Mouse (Mus musculus) monocyte, adult 2 months (primary cell): ENCODE data around the gene Acaca.
"Not testable (repeated sequence)": the region's sequence is repeated elsewhere in the genome, so short reads cannot be mapped to it uniquely, and the experiment has no call there.

Experiments used
- DNase-seq, 2 experiments: peaks; one replicate each; pipeline ENCODE4 v3.0.0; 2022; ENCODE audit warnings: low spot score in 2 of 2, low read depth in 1 of 2

The Acaca gene

DNA sequence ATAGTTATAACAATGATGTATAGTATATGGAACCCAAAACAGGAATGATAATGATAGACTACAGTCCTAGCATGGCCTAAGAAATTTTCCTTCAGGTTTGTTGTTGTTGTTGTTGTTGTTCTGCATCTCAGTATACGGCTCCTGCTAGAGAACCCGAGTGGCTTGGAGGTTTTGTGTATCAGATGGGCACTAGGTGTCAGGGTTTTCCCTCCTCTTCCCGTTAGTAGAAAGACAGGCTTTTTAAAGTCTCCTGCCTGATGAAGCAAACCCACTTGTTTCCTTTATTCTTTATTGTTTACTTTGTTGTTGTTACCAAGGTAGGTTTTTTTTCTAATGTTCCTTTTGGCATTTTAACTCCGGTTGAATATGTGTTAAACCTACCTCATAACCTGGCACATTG is 197.6 kb downstream of the Acaca start:
- no peak for DNase-seq

DNA sequence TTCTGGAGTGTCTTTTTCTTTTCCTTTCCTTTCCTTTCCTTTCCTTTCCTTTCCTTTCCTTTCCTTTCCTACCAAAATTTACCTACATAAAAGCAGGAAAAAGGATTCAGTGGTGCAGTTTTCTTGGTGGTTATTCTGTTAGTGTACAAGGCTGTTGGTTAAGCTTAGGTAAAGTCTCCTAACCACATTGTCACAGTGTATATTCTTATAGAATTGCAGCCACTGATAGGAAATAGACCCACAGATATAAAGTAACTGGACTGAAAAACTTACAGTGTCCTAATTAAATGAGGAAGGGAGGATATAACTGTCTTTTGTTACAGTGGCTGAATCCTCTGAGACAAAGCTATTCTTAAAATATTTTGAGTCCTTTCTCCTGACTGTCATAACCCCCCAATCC is 202.9 kb downstream of the Acaca start:
- no peak for DNase-seq

DNA sequence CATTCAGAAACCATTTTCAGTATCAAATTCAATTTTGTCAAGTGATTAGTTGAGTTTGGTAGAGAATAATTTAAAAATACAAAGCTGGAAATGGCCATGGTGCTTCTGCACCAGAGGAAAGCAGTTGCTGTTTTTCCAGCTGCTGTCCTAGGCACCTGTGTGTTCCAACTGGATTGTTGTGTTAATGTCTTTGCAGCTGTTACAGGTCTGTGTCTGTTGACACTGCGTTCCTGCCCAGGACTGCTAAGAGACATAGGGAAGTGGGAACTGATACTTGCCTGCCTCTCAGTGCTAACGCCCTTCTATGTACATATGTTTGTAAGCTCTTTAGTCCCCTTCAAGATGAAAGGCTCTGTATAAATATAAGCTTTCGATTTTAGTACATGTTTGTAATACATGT is 203.4 kb downstream of the Acaca start:
- DNase-seq = no peak

DNA sequence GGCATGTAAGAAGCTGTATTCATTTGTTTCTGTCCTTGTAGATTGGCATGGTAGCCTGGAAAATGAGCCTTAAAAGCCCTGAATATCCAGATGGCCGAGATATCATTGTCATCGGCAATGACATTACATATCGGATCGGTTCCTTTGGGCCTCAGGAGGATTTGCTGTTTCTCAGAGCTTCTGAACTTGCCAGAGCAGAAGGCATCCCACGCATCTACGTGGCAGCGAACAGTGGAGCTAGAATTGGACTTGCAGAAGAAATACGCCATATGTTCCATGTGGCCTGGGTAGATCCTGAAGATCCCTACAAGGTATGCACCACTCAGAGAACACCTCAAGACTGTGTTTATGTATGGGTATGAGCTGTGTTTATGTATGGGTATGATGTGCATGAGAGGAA is 208.8 kb downstream of the Acaca start:
- not testable (repeated sequence) for DNase-seq

DNA sequence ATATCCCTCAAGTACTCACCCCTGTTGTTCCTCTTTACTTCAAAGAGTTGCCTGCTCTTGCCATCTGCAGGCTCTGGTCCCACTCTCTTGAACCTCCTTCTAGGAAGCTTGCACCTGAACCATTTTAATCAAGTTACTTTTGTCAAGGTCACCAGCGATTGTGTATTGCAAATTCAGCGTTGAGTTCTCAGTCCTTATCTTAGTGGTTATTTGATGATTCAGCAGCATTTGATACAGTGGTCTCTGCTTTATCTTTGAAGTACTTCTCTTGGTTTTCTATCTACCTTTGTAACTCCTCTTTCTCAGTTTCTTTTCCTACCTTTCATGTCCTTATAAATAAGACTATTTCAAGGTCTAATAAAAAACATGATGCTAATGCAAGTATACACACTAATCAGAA is 211.2 kb downstream of the Acaca start:
- no peak for DNase-seq

DNA sequence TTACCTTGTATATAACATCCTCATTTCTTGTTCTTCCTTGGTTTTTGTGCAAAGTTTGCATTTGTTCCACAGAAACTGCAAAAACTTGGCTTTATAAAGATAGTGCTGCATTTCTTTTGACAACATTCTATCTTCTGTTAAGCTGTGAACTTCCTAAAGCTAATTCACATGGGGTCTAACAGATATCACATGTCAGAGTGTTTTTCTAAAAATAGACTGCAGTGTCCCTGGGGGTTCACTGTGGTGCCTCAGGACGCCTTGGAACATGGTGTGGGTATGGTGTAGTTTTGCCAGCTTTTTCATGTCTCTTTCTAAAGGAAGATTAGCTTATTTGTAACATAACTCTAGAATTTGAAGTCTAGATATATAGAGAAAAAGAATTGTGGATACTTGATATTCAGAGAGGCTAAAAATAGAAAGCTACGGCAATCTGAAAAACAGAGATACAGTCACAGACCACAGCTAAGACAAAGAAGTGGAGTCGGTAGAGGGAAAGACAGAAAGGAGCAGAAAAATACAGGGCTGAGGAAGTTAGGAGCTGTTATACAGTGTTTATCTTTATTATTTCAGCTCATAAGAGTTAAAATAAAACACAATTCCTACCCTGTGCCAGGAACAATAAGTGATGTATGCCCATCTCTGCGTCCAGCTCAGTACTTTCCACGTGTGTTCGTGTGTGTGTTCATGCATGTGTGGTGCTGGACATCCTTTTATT is 215.2 kb downstream of the Acaca start:
- DNase-seq = no peak

DNA sequence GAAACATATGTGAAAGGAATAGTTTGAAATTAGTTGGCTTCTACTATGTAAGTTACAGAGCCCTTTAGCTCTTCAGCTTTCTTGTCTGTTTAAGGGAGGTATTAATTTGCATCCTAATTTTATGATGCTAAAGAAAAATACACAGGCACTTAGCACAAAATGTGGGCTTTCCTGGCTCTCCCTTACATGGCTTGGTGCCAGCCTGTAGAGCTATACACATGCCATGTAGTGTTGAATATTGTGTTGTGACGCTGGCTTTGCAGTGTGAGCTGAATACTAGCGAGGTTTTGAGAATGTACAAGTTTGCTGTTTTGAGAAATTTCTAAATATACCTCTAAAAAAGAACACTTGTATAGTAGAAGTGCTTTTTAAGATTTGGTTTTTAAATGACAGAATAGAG is 218.3 kb downstream of the Acaca start:
- DNase-seq = no peak

DNA sequence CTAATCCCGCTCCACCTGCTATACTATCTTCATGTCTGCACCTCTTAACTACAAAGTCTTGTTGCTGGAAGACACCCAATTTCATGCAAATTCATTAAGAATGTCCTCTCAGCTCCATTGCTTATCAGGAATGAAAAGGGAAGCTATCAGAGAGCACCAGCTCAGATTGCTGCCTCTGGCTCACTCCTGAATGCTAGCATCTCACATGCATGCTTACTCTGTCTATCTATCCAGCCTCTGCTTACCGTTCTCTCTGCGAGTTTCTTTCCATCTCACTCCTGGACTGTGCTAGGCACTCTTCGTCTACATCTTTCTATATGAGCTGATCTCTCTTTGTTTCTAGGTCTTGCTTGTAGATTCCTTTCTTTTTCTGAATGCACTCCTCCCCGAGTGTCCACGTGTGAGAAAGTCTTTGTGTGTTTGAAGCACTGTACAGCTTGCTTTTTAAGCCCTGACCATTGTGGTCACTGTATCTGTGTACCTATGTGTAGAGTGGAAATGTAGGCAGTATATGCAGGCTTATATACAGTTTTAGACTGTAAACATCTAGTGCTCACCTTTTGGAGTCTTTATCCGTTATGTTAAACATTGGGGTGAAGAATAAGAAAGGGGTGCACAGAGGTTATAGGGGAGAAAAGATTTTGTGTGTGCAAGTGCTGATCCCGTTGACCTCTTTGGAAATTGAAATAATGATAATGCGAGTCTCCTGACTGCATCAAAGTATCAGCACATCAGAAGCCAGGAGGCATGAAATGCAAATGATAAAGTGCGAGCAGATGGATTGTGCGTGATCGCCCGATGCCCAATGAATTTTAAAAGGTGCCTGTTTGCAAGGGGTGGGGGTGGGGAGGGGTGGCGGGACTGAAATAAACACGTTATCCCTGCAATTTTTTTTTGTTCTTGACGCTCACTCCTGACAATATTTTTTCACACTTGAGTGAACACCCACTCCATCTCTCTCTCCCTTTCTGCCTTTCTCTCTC is 219.7 kb downstream of the Acaca start:
- DNase-seq = no peak

DNA sequence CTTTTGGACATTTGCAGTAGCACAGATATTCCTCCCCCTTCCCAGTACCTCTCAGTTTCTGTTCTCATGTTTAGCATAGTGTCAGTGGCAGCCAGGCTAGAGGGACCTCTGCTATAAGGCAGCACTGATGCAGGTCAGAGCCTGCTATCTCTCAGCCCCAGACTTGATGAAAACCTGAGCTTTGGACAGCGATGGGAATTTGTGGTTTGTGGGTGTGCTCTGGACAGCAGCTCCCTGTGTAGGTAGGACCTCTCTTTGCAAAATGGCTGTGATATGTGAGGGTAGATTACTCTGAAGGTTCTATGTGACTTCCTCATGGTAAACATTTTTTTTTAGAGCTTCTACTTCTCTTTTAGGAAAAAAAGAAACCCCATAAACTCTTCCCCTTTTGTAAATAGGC is 221.7 kb downstream of the Acaca start:
- peak; percentile 0 to 14 for DNase-seq

DNA sequence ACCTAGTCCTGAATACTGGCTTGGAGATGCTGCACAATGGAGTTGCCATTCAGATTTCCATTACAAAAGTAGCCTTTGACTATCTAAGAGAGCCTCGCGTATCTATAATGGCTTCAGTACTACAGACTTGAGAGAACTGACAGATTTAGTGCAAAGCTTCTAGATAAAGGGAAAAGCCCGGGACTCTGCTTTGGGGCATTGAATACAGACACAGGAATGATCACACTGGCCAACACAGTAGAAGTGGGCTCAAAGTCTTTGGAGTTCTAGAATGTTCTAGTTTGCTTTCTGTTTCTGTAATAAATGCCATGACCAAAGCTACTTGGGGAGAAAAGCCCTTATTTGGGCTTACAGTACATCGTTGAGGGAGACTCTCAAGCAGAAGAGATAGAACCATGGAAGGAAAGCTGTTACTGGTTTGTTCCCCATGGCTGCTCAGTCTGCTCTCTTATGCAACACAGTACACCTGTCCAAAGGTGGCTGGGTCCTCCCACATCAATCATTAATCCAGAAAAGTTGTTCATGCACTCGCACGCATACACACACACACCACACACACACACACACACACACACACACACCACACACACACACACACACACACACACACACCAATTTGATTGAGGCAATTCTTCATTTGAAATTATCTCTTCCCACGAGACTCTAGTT is 223.7 kb downstream of the Acaca start:
- DNase-seq = no peak

DNA sequence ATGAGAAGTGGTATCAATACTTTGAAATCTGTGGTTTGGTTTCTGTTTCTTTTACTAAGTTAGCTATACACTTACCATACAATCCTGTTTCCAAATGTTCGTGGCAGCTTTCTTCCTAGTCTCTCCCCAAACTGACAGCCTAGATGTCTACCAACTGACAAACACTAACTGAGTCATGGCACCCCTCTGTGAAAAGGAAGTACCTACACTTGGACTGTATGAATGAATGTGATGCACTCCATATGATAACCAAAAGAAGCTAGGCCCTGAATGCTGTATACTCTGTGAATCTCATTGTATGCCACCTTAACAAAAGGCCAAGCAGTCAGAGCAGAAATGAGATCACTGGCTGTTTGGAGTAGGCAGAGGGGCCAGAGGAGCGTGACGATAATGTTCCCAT is 227.8 kb downstream of the Acaca start:
- DNase-seq = no peak

DNA sequence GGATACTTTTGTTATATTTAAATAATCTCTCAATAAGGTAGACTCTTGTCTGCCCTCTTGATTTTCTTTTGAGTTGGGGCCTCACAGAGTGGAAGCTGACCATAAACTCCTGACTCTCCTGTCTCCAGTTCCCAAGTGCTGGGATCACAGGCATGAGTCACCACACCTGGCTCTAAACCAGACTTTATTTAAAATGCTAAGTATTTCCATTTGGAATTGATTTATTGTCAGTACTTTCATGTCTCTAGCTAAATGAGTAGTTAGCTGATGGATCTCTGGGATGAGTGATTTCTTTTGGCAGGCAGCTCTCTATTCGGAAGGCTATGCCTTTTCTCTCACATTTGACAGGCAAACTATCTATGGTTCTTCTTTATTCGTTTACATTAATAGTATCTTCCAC is 228.3 kb downstream of the Acaca start:
- no peak for DNase-seq

DNA sequence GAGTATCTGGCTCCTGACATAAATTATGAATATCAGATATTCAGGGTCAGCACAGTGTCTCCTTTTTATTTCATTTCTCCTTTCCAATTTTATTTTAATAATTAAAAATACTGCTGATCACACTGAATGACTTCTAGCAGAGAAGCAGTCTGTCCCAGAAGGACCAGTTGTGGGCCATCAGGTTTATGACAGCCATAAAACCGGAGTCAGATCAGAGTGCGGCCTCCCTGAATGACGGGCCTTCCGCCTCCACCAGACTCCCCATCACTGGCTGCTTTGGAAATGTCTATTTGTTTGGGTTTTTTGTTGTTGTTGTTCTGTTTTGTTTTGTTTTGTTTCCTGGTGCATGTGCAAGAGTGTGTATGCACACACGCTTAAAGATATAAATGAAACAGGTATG is 232.1 kb downstream of the Acaca start:
- DNase-seq = no peak

DNA sequence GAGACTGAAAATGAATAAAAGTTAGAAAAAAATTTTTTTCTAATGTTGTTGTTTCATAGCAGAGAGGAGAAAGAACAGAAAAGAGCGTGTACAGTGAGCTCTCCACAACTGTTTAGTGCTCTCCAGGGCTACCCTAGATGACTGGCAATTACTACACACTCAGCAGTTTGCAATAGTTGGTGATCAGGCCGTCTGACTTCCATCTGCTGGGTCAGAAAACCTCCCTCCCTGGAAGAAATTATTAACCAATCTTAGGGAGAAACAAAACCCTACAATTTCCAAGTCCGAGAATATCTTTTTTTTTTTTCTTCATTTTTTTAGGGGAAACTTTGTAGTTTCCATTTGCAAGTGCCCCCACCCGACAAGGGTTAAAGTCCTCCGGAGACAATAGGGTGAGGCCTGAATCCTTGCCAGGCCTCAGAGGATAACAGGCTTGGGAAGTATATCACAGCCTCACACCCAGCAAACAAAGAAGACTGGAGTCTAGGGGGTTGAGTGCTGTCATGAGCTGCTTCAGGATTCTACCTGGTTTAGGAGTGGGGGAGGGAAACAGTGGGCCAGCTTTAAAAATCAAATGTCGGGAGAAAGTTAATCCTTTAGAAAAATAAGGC is 233.3 kb downstream of the Acaca start:
- DNase-seq = no peak

DNA sequence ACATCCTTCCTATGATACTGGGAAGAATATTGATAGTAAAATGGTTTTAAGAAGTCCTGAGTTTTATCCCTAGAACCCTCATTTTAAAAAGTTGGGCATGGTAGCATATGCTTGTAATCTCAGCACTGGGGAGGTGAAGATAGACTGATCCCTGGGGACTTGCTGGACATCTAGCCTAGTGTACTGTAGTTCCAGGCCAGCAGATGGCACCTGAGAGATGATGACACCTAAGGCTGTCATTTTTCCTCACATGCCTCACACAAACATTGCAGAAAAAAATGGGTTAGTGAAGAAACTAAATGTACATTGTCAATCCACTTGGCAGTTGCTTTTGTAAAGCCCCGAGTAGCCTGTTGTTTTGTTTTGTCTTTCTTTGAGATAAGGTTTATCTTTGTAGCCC is 235.8 kb downstream of the Acaca start:
- no peak for DNase-seq

DNA sequence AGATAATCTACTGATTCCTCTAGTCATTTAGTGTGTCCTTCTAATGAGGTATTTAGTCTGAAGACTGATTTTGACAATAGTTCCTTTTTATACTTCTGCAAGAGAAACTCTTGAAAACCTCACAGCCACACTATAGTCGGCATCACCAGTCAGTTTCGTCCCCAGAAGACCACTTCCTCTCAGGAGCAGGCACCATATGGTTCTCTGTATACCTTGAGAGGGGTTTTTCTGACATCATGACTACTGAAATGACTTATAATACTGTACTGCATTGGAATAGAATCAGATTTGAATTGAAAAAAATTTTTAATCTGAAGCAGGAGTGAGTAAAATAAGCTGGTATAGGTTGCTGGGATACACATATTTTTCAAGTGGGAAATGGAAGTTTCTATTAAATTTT is 239.4 kb downstream of the Acaca start:
- DNase-seq = no peak

DNA sequence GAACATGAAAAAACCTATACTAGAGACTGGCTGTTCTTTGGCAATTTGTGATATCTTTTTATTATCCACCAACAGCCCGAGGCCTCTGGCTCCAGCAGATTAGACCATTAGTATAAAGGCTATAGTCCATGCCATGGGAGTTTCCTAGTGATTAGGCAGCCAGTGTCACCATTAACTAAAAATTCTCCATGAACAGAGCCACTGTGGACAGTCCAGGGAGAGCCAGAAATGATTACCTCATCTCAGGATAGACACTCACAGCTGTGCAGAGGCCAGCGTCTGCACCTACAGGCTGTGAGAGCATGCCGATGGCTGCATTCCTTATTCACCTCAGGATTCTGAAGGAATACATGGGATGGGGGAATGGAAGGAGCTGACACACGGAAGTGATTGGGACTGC is 243.7 kb downstream of the Acaca start:
- DNase-seq = no peak

DNA sequence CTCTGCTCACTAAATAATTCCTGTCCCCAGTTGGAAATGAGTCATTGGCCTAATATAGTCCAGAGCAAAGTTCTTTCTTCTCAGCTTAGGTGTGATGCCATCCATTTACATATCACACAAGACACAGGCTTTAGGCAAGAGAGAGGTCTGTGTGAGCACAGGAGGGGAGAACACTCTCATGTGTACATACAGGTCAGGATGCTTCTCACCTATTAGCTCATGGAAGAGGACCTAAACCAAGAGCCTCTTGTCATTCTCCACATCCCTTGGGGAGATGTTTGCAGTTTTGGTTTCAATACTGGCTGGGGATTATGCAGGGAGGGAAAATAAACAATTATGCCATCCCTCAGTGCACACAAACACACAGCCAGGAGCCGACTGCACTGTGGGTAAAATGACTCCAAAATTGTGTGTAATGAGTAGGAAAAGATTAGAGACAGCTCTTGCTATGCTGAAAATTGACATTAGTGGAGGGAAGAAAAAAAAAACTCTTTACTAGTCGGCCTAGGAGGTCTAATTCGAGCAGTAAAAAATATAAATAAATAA is 246.6 kb downstream of the Acaca start:
- DNase-seq = no peak

DNA sequence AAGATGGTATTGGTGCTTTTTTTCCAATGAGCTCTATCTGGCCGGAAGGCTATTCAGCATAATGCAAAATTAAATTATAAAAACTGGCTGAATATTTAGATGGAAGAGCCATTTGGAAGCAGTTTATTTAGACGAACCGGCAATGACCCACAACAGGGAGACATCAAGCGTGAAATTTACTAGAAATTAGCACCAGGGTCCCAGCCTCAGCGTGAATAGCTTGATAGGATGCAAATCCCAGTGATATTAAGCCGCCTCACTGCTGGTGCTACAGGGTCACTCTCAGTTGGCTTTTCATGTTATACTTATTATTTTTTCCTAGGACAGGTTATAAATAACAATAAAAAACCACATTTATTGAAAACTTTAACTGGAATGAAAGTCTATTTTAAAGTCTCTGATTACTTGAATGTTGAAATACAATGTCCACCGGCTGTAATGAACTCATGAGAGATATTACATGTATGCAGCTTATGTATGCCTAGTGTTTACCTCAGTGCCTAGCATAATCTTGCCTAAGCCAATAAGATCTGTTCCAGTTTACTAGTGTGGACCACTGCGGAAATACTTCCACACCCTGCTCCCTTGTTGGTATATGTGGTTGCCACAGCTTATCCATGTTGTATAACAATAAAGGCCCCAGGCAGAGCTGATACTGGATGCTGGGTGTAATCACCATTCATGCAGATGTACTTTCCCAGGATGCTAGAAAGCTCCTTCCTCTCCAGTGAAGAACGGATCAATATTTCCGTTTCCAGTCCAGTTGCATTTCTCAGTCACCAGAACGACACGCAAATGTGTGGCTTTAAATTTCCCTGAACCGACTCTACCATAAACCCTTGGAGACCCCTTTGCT is 247.3 kb downstream of the Acaca start:
- no peak for DNase-seq

DNA sequence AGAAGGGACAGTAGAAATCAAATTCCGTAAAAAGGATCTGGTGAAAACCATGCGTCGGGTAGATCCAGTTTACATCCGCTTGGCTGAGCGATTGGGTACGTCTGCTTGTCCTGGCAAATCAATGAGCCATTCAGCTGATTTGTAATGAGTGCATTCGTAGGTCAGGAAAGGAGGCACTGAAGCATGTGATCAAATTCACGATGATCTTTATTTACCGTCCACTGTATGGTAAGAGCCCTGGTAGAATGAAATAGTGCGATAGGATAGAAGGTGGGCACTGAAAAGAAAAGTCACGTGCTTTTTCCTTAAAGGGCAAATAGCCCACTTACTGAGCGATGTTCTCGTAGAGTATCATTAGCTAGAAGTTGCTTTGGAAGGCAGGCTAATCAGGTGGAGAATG is 253.0 kb downstream of the Acaca start:
- DNase-seq = no peak
